Mouse (Mus musculus) mouse embryonic stem cell (cell line): Measurements from ENCODE around the gene Cd164.

Experiments used
- in situ Hi-C, 2 experiments: fragments of 300-500 bp; cut with MboI; formaldehyde crosslinking; loops; 1 replicate in 1 of 2; 3 replicates in 1 of 2; pipeline ENCODE4 v1.14.3; 2019 to 2020; ENCODE audit warnings: low sequenced_read_pairs in 2 of 2, low pct_unique_long_range_greater_than_20kb in 1 of 2, mixed read lengths in 1 of 2; ENCODE audit not compliant: unreplicated experiment in 1 of 2

The Cd164 gene

DNA sequence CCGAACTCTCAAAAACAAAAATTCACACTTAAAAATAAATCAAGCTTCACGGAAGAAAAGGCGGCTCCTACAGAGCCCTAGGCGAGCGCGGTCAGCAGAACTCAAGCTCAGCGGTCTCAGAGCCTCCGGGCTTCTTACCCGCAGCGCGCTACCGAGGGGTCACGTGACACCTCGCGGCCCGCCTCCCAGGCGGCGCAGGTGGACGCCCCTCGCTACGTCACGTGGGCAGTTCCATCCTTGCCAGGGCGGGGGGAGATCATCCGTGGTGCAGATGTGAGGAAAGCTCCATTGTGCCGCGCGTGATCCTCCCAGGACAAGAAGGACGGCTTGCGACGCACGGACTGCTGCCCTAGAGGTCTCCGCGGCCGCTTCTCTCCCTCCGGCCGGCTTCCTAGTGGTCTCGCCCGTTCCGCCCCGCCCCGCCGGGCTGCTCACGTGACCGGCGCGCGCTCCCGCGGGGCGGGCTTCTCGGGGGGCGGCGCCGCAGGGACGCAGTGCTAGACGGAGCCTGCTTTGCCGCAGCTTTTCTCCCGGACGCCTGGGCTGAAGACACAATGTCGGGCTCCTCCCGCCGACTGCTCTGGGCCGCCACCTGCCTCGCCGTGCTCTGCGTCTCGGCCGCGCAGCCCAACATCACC, at the start of gene Cd164:
Gene Cd164 (plus strand): TSS at position 434 of the 638 bp plus-strand sequence.
- in situ Hi-C loops: loop anchor here in 1 of 2 experiments (10.0 kb wide), 1 partner anchor 116 kb away; no protein-coding TSS in a partner anchor

DNA sequence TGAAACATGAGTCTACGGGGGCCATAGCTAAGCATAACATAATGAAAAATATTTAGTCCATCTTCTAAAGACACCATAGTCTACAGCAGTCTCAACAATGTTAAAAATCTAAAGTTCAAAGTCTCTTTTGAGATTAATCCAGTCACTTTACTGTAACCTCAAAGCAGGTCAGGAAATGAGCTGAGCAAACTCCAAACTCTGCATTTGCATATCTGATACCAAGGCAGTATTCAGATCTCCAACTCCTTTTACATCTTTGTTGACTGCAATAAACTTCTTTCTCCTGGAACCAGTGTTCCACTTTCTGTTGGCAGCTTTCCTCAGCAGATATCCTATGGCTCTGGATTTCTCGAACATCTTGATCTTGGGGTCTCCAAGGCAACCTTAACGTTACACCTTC, 48.5 kb upstream of the Cd164 start:
- in situ Hi-C loops: no loop called here

DNA sequence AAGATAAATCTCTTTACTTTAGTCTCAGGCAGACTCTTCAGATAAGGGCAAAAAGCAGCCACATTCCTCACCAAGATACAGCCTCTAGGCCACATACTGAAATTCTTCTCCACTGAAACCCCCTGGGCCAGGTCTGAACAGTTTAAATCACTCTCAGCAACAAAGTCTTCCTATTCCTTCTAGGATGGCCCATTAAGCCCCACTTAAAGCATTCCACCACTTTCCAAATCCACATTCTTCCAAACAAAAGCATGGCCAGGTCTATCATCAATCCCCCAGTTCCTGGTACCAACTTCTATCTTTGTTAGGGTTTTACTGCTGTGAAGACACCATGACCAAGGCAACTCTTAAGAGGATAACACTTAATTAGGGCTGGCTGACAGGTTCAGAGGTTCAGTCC, 46.7 kb upstream of the Cd164 start:
- in situ Hi-C loops: no loop called here

DNA sequence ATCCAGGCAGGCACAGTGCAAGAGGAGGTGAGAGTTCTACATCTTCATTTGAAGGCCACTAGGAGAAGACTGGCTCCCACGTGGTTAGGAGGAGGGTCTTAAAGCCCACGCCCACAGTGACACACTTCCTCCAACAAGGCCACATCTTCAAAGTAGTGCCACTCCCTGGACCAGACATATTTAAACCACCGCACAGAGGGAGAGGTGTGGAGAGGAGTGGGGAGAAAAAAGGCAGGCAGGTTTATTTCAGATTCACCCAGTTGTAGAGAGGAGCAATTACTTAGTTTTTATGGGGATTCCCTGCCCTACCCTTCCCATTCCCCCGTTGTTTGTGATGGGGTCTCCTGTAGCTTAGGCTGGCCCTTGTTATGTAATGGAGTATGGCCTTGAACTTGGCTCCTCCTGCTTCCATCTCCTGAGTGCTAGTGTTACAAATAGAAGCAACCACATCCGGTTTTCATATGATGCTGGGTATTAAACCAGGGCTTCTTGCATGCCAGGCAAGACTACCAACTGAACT, 46.2 kb upstream of the Cd164 start:
- in situ Hi-C loops: no loop called here

DNA sequence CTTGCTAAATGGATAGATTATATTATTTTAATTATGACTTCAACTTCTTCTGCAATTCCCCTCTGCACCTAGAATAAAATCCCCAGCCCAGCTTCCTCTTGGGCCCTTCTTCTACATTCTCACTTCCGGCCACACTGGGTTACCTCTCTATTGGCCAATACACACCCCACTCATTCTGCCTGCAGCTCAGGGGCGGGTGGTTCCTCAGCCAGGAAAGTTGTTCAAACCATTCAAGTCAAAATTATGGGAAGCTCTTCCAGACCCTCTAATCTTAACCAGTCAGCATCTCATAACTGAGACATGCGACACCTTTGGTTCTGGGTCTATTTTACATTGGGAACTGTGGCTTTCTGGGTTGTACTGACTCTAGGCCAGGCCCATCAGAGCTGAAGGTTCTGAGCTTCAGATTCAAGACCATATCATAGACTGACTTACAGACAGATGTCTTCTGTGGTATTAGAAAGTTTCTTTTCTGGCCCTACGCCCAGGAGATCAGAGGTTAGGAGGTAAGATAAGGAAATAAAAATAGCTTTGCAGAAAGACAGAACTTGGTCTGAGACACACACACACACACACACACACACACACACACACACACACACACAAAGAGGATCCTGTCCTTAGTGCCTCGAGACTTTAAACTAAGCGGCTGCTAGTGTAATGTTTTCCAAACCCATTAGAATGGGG, 45.3 kb upstream of the Cd164 start:
- in situ Hi-C loops: no loop called here

DNA sequence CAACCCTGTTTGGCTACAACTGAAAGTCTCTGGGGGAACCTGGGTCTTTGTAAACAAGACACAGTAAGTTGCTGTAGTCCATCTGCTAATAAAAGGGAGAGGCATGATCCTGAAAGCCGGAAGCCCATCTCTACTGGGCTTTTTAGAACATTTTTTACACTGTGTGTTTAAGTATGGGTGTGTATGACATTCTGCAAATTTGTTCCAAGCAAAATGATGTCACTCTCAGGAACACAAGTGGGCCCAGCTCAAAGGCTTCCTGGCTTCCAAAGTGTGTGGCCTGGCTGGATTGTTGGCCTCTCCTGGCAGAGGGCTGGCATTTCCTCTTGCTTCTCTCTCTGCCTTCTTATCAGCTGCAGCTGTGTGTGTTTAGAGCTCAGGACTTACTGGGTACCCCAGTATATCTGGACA, 44.2 kb upstream of the Cd164 start:
- in situ Hi-C loops: no loop called here

DNA sequence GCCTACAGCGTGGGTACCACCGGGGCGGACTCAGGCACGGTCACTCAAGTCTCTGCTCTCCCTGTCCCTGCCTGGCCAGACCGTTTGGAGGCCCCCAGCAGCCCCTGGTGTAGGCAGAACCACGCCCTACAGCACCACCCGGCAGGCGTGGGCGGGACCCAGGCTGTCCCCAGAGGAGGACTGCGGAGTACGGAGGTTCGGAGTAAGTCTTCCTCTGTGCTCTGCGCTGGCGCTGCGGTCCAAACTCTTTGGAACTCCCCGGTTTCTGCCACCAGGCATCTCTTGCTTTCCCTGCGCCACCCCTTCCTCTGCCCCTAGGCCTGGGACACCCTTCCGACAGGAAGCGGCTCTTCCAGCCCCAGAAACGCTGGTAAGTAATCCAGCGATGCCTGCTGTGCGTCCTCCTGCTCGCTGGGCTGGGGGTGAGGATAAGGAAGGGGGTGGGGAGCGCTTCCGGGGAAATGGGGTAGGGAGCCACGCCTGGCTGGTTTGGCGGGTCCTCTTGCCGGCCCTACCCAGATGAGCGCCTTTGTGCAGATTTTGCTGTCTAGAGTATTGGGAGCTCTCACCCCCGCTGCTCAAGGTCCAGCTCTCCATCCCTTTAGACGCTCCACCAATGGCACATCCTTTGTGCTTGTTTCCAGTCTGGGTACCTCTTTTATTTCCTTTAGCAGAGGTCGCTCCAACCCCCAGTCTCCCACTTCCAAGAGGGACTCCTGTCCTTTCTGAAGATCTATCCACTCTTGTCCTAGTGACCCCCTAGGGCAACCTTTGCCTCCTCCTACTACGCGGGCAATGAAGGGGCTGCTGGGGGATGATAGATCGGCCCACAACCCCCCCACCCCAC, 42.8 kb upstream of the Cd164 start, which contains the start of gene Mical1:
Gene Mical1 (plus strand): TSS at position 144 of the 847 bp plus-strand sequence.
- in situ Hi-C loops: no loop called here

DNA sequence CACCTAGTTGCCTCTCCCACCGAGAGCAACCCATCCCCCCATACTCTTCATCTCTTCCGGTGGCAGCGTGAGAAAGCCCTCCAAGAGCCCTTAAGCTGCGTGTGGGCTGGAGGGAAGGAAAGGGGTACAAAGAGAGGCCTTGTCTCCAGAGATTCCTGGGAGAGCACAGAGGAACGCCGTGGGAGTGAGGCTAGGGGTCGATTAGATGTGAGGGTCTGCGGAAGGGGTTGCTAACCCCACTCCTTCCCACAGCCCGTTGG, 42.3 kb upstream of the Cd164 start:
- in situ Hi-C loops: no loop called here

DNA sequence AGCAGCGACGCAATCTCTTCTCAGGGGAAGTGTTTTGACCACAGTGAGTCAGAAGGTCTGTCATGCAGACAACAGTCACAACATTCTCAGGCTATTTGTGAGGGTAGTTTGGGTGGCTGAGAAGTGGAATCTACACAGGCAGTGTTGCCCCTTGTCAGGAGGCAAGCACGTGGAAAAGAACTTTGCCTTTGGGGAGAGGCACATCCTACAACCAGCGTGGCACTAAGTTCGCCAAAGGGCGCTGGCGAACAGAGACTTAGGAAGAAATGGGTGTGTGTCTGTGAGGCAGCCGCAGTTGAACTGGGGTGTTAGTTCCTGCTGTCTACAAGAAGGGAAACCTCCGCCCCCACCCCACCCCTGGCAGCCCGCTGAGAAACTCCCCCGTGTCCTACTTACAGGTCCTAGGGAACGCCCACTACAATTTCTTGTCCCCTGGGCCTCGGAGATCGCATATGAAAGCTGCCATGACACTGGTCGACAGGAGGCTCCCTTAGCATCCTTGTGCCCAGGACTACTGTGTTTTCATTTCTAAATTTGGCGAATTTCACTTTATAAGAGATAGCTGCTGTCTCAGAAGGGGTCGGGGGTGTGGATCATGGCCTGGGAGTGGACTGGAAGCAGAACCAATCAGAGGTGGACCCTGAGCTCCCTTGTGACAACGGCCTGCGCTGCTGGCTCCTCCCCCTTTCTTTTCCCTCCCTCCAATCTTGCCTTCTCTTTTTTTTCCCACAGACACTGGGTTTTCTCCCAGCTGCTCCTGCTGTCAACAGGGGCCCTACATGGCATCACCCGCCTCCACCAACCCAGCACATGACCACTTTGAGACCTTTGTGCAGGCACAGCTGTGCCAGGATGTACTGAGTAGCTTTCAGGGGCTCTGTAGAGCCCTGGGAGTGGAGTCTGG, 41.7 kb upstream of the Cd164 start:
- in situ Hi-C loops: no loop called here

DNA sequence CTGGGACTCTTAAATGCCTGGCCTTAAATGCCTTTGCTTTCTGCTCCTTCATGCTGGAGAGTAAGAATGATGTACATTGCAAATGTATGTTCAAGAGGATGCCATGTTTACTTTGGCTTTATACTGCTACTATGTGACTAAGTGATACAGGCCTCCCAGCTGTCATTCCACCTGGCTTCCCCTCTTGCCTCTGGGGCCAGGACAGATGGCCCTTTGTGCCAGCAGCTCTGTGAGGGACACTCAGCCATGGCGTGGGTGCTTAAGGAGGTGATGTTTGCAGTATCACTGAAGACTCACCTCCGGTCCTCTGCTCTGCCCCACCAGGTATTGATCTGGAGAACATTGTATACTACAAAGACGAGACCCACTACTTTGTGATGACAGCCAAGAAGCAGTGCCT, 39.3 kb upstream of the Cd164 start:
- in situ Hi-C loops: loop anchor here in 1 of 2 experiments (10.0 kb wide), 1 partner anchor 185 kb away; no protein-coding TSS in a partner anchor

DNA sequence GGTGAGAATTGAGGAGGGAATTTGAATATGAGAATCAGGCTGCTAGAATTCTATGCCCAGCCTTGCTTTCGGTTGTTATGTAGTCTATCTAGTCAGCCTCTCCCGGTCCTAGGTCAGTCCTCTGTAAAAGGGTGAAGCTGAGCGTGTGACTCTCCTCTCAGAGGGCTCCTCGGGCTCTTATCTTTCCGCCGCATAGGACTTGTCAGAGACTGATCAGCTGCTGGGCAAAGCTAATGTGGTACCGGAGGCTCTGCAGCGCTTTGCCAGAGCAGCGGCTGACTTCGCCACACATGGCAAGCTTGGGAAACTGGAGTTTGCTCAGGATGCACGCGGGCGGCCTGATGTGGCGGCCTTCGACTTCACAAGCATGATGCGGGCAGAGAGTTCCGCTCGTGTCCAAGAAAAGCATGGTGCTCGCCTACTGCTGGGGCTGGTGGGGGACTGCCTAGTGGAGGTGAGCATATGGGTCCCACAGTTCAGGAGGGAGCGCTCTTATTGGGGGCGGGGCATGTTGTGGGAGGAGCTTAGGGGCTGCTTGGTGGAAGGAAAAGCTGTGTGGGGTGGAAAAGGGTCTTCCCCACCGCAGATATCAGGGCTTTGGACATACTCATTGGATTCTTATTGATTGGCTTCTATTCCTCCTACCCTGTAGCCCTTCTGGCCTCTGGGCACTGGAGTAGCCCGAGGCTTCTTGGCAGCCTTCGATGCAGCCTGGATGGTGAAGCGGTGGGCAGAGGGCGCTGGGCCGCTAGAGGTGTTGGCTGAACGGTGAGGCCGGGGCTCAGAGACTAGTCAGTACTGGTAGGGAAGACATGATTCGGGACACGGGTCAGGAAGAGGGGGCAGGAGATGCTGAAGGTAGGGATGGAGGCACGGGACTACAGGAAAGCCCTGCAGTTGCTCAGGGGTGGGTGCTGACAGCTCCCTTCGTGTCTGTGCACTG, 38.0 kb upstream of the Cd164 start:
- in situ Hi-C loops: loop anchor here in 1 of 2 experiments (10.0 kb wide), 1 partner anchor 186 kb away; no protein-coding TSS in a partner anchor

DNA sequence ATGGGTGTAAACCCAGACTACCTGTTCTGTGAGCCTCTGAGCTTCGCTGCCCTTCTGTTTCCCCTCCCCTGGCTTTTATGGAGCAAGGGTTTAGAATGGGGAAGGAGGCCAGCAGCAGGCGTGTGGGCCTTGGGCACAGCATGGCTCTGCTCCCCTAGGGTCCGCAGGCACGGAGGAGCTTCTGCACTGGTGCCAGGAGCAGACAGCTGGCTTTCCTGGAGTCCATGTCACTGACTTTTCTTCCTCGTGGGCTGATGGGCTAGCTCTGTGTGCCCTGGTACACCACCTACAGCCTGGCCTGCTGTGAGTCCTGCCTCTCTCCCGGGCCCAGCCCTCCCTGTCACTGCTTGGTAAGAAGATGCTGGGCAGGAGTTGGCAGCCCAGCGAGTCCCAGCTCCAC, 36.8 kb upstream of the Cd164 start:
- in situ Hi-C loops: loop anchor here in 1 of 2 experiments (10.0 kb wide), 1 partner anchor 188 kb away; no protein-coding TSS in a partner anchor

DNA sequence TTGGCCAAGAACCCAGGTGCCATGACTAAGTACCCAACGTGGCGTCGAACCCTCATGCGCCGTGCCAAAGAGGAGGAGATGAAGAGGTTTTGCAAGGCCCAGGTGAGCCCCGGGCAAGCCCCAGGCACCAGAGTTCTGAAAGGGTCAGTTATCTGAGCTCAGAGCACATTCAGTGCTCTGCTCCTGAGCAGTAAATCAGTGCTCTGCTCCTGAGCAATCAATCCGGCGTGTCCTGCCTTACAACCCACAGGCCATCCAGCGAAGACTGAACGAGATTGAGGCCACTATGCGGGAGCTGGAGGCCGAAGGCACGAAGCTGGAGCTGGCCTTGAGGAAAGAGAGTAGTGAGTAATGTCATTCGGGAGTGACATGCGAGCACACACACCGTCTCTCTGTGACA, 33.4 kb upstream of the Cd164 start:
- in situ Hi-C loops: loop anchor here in 1 of 2 experiments (10.0 kb wide), 1 partner anchor 191 kb away; no protein-coding TSS in a partner anchor

DNA sequence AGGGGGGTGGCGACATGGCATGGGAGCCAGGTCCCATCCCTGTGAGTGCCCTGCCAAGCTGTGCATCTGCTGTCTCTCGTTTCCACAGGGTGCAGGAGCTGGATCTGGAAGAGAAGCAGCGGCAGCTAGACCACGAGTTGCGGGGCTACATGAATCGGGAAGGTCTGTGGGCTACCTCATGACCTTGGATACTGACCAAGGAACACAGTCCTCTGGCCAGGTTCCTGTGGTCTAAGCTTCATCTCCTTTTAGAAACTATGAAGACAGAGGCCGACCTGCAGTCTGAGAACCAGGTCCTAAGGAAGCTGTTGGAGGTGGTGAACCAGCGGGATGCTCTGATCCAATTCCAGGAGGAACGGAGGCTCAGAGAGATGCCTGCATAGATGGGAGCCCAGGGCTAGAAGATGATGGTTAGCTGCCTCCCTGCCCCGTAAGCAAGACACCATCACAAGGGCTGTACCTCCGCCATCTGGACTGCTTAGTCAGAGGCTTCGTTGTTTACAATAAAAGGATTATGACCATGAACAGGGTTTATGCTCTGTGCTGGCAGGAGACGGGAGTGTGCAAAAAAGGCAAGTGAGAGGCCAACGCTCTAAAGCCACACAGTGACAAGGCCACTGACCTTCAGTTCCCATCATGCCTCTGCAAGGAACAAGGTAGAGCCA, 32.6 kb upstream of the Cd164 start:
- in situ Hi-C loops: loop anchor here in 1 of 2 experiments (10.0 kb wide), 1 partner anchor 192 kb away; no protein-coding TSS in a partner anchor

DNA sequence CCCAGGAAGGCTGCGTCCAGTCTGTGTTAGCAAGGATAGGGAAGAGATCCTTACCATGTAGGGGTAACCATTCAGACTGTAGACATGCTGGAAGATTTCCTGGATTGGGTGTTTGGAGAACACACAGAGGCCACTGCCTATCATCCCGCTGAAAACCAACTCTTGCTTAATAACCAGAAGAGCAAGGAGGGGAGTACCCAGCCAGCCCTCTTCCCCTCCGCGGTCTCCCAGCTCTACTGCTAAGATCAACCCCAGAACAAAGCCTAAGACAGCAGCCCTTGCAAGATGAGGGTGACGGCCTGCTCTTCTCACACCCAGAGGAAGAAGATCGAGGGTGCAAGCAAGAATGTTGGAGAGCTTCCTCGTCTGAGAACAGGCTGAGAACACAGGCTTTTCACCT, 30.3 kb upstream of the Cd164 start:
- in situ Hi-C loops: loop anchor here in 1 of 2 experiments (10.0 kb wide), 1 partner anchor 194 kb away; no protein-coding TSS in a partner anchor

DNA sequence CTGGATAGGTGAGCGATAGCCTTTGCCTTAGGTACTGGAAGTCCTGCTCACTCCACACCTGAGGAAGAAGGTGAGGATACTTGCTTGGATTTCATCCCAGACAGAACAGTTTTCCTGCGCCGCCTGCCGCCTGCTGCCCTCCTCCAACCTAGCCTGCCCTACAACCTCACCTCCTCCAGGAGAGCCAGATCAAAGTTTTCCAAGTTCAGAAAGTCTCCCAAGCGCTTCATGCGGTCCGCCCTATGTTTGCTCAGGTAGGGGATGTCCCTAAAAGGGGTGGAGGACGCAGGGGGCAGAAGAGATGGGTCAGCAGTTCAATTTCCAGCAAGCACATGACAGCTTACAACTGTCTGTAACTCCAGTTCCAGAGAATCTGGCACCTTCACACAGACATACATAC, 29.9 kb upstream of the Cd164 start:
- in situ Hi-C loops: loop anchor here in 1 of 2 experiments (10.0 kb wide), 1 partner anchor 194 kb away; no protein-coding TSS in a partner anchor
